Mouse (Mus musculus): ENCODE results near the gene Cd247. TPM values are rescaled to one million over a fixed set of nuclear protein-coding genes. Genes with fewer than 3 reads are reported as not detected.
A peak's percentile ranks its signal among the peaks of the same experiment; 100 is the strongest.
"Not testable (repeated sequence)": the region's sequence is repeated elsewhere in the genome, so short reads cannot be mapped to it uniquely, and the experiment has no call there.

The Cd247 gene
- polyA plus RNA-seq, 1 experiment from 2014 or later: 1.3 TPM

DNA sequence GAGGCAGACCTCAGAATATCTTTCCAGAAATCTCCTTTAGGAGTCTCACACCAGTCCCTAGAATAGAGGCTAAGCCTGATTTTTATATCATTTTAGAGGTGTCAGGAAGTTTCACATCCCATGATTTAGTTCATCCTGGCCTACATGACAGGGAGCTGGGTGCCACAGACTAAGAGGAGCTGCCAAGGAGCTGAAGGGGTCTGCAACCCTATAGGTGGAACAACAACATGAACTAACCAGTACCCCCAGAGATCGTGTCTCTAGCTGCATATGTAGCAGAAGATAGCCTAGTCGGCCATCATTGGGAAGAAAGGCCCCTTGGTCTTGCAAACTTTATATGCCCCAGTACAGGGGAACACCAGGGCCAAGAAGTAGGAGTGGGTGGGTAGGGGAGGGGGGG is 26.0 kb upstream of the Cd247 start:
- not testable (repeated sequence) for H3K9ac ChIP-seq (ENCODE audit: low read depth, low read length); H3K27me3 ChIP-seq (ENCODE audit: control insufficient read depth, insufficient read depth, low read depth, low read length); H3K9me3 ChIP-seq (replicated peaks; ENCODE audit: control insufficient read depth, low read length, poor library complexity, severe bottlenecking); H3K36me3 ChIP-seq (ENCODE audit: control insufficient read depth, insufficient read depth, low read length); ATAC-seq; H3K4me3 ChIP-seq (ENCODE audit: low read depth, low read length); H3K27ac ChIP-seq (ENCODE audit: low read length); H3K4me2 ChIP-seq (ENCODE audit: low read length)
- WGBS: 77% methylated on average over 2 of the region's 2 CpGs
- peaks cover 18% of the 10 kb centered on the region for H3K4me1 ChIP-seq (ENCODE audit: control insufficient read depth, insufficient read depth, low read length)

GRCm38 (mm10) chr1:165762914-165763634 is 25.4 kb upstream of the Cd247 start:
- no peak overlapping the region for H3K9ac ChIP-seq (ENCODE audit: low read depth, low read length)
- no peak overlapping the region for H3K27ac ChIP-seq (ENCODE audit: low read length)
- H3K4me1 ChIP-seq (ENCODE audit: control insufficient read depth, insufficient read depth, low read length): peaks cover 18% of the 10 kb centered on the region
- H3K4me3 ChIP-seq (ENCODE audit: low read depth, low read length): peak overlapping the region; percentile 85
- H3K9me3 ChIP-seq (replicated peaks; ENCODE audit: control insufficient read depth, low read length, poor library complexity, severe bottlenecking): no peaks in the 10 kb centered on the region
- ATAC-seq: peak; percentile 36
- H3K27me3 ChIP-seq (ENCODE audit: control insufficient read depth, insufficient read depth, low read depth, low read length): peaks cover 5% of the 10 kb centered on the region
- peak overlapping the region; percentile 98 for H3K4me2 ChIP-seq (ENCODE audit: low read length)
- no peaks in the 10 kb centered on the region for H3K36me3 ChIP-seq (ENCODE audit: control insufficient read depth, insufficient read depth, low read length)
- whole genome bisulfite sequencing: 24% methylated on average over 14 of the region's 14 CpGs

GRCm38 (mm10) chr1:165763635-165764372 is 24.7 kb upstream of the Cd247 start, which contains the start of gene Creg1:
TSS of gene Creg1 (plus strand) at chr1:165763746.
- Histone ChIP-seq H3K27ac (ENCODE audit: low read length) (peak within 1 kb of the TSS; percentile 60; the same call in 1 of the 2 replicates), H3K4me2 (ENCODE audit: low read length) (peak within 1 kb of the TSS; percentile 98), H3K4me1 (ENCODE audit: control insufficient read depth, insufficient read depth, low read length) (peaks cover 18% of the 10 kb centered on the region), H3K9ac (ENCODE audit: low read depth, low read length) (peak within 1 kb of the TSS; percentile 85), H3K27me3 (ENCODE audit: control insufficient read depth, insufficient read depth, low read depth, low read length) (peaks cover 5% of the 10 kb centered on the region), H3K36me3 (ENCODE audit: control insufficient read depth, insufficient read depth, low read length) (no peaks in the 10 kb centered on the region), H3K4me3 (ENCODE audit: low read depth, low read length) (peak within 1 kb of the TSS; percentile 85), H3K9me3 (replicated peaks; ENCODE audit: control insufficient read depth, low read length, poor library complexity, severe bottlenecking) (no peaks in the 10 kb centered on the region)
- ATAC-seq: peak; percentile 99
- under 1% methylated on average over 57 of the region's 57 CpGs for WGBS

GRCm38 (mm10) chr1:165764571-165764970 is 23.9 kb upstream of the Cd247 start:
- H3K27me3 ChIP-seq (ENCODE audit: control insufficient read depth, insufficient read depth, low read depth, low read length): peaks cover 5% of the 10 kb centered on the region
- peak overlapping the region; percentile 85 for H3K4me3 ChIP-seq (ENCODE audit: low read depth, low read length)
- H3K36me3 ChIP-seq (ENCODE audit: control insufficient read depth, insufficient read depth, low read length): no peaks in the 10 kb centered on the region
- no peaks in the 10 kb centered on the region for H3K9me3 ChIP-seq (replicated peaks; ENCODE audit: control insufficient read depth, low read length, poor library complexity, severe bottlenecking)
- H3K27ac ChIP-seq (ENCODE audit: low read length): no peak overlapping the region
- H3K9ac ChIP-seq (ENCODE audit: low read depth, low read length): peak overlapping the region; percentile 85
- 52% methylated on average over 9 of the region's 9 CpGs for WGBS
- peak overlapping the region; percentile 98 for H3K4me2 ChIP-seq (ENCODE audit: low read length)
- no peak for ATAC-seq
- peaks cover 18% of the 10 kb centered on the region for H3K4me1 ChIP-seq (ENCODE audit: control insufficient read depth, insufficient read depth, low read length)

GRCm38 (mm10) chr1:165765041-165765440 is 23.4 kb upstream of the Cd247 start:
- H3K27me3 ChIP-seq (ENCODE audit: control insufficient read depth, insufficient read depth, low read depth, low read length): peaks cover 5% of the 10 kb centered on the region
- ATAC-seq: no peak
- H3K4me1 ChIP-seq (ENCODE audit: control insufficient read depth, insufficient read depth, low read length): peaks cover 18% of the 10 kb centered on the region
- no peak overlapping the region for H3K27ac ChIP-seq (ENCODE audit: low read length)
- WGBS: 88% methylated on average over 11 of the region's 11 CpGs
- H3K36me3 ChIP-seq (ENCODE audit: control insufficient read depth, insufficient read depth, low read length): no peaks in the 10 kb centered on the region
- no peak overlapping the region for H3K4me3 ChIP-seq (ENCODE audit: low read depth, low read length)
- no peak overlapping the region for H3K9ac ChIP-seq (ENCODE audit: low read depth, low read length)
- no peaks in the 10 kb centered on the region for H3K9me3 ChIP-seq (replicated peaks; ENCODE audit: control insufficient read depth, low read length, poor library complexity, severe bottlenecking)
- no peak overlapping the region for H3K4me2 ChIP-seq (ENCODE audit: low read length)

DNA sequence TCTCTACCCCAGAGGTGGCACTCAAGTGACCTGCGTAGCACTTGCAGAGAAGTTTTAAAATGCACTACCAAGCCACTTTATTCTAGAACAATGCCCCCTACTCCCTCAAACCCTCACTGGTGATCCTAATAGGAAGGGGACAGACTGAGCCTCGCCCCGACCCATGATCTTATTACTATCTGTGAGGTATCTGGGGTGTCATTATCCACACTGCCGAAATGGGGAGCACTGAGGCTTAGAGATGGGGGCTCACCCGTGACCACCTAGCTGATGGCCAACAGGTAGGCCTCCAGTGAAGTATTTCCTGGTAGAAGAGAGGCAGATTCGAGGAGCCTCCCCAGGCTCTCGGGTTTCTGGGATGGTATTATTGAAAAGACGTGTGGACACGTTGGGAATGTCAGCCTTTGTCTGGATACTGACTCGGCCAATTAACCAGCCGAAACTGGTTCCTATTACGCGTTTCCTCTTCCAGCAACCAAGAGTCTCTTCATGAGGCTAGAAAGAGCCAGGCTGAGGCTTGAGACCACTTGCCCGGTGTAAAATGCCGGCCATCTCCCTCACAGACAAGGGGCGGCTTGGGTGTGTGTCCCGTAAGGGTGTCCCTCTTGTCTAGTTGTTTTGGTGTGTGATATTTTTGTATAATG is 22.7 kb upstream of the Cd247 start:
- Histone ChIP-seq H3K9me3 (replicated peaks; ENCODE audit: control insufficient read depth, low read length, poor library complexity, severe bottlenecking) (no peaks in the 10 kb centered on the region), H3K9ac (ENCODE audit: low read depth, low read length) (no peak overlapping the region), H3K4me2 (ENCODE audit: low read length) (no peak overlapping the region), H3K4me1 (ENCODE audit: control insufficient read depth, insufficient read depth, low read length) (peaks cover 18% of the 10 kb centered on the region), H3K27ac (ENCODE audit: low read length) (no peak overlapping the region), H3K36me3 (ENCODE audit: control insufficient read depth, insufficient read depth, low read length) (no peaks in the 10 kb centered on the region), H3K27me3 (ENCODE audit: control insufficient read depth, insufficient read depth, low read depth, low read length) (peaks cover 5% of the 10 kb centered on the region), H3K4me3 (ENCODE audit: low read depth, low read length) (no peak overlapping the region)
- WGBS: 85% methylated on average over 17 of the region's 17 CpGs
- no peak for ATAC-seq

- Histone ChIP-seq H3K4me1 (ENCODE audit: control insufficient read depth, insufficient read depth, low read length) (peaks cover 18% of the 10 kb centered on the region), H3K4me2 (ENCODE audit: low read length) (no peak overlapping the region), H3K9me3 (replicated peaks; ENCODE audit: control insufficient read depth, low read length, poor library complexity, severe bottlenecking) (no peaks in the 10 kb centered on the region), H3K4me3 (ENCODE audit: low read depth, low read length) (no peak overlapping the region), H3K36me3 (ENCODE audit: control insufficient read depth, insufficient read depth, low read length) (no peaks in the 10 kb centered on the region), H3K27ac (ENCODE audit: low read length) (no peak overlapping the region), H3K9ac (ENCODE audit: low read depth, low read length) (no peak overlapping the region), H3K27me3 (ENCODE audit: control insufficient read depth, insufficient read depth, low read depth, low read length) (peaks cover 5% of the 10 kb centered on the region)
- WGBS: 94% methylated on average over 7 of the region's 7 CpGs
- ATAC-seq: no peak
Observed at GRCm38 (mm10) chr1:165766295-165766890, 22.1 kb upstream of the Cd247 start.

GRCm38 (mm10) chr1:165768894-165769512 is 19.5 kb upstream of the Cd247 start:
- Histone ChIP-seq H3K4me1 (ENCODE audit: control insufficient read depth, insufficient read depth, low read length) (peaks cover 11% of the 10 kb centered on the region), H3K36me3 (ENCODE audit: control insufficient read depth, insufficient read depth, low read length) (no peaks in the 10 kb centered on the region), H3K27ac (ENCODE audit: low read length) (no peak overlapping the region), H3K4me3 (ENCODE audit: low read depth, low read length) (no peak overlapping the region), H3K27me3 (ENCODE audit: control insufficient read depth, insufficient read depth, low read depth, low read length) (peaks cover 5% of the 10 kb centered on the region), H3K4me2 (ENCODE audit: low read length) (no peak overlapping the region), H3K9ac (ENCODE audit: low read depth, low read length) (no peak overlapping the region), H3K9me3 (replicated peaks; ENCODE audit: control insufficient read depth, low read length, poor library complexity, severe bottlenecking) (no peaks in the 10 kb centered on the region)
- 82% methylated on average over 9 of the region's 9 CpGs for WGBS
- no peak for ATAC-seq

Measured in midbrain, embryonic 16.5 days (tissue).